28 mouse cellular contexts compared by ENCODE assay signal in genomic region chr2:77007015-77007414, GRCm38 (mm10). TPM values are rescaled to one million over a fixed set of nuclear protein-coding genes. Genes with fewer than 3 reads are reported as not detected.
A peak's percentile ranks its signal among the peaks of the same experiment; 100 is the strongest.
DNase-seq lines count a peak whose midpoint lies in the region; ATAC-seq and TF ChIP-seq lines count a peak whose summit lies in the region.
"Had no signal": no experiment of that assay in that cellular context is flagged by ENCODE, and none has a peak within 500 bp of the region (broad histone marks: within the 10 kb centered on the region; RNA-seq: fewer than 3 reads in every experiment).

No protein-coding gene starts in this region.

- DNase-seq in forebrain, embryonic 14.5 days (ENCODE audit: low spot score): peak; percentile 13
- DNase-seq in midbrain, embryonic 11.5 days (ENCODE audit: low spot score, missing footprints): no peak
- no peak for DNase-seq in midbrain, postnatal 0 days (ENCODE audit: low spot score)
- DNase-seq in left cerebral cortex, postnatal 25 days (ENCODE audit: low spot score in 2 of 2): no peak
- DNase-seq: adrenal gland, adult 8-10 months; adrenal gland, postnatal 14 days; adrenal gland, postnatal 36 days; B cell, adult 2 months; cerebellum, adult 11 months; cerebellum, adult 18-20 months; cerebellum, adult 8-10 months; cerebellum, adult 9-11 months; cerebellum, postnatal 14 days; cerebellum, postnatal 36 days; embryo, embryonic 11 days had no signal

- no peaks in the 10 kb centered on the region for H3K9me3 ChIP-seq in forebrain, embryonic 14.5 days (replicated peaks; ENCODE audit: control insufficient read depth, low read length)
- H3K9me3 ChIP-seq in forebrain, embryonic 12.5 days: no peaks in the 10 kb centered on the region
- no peaks in the 10 kb centered on the region for H3K9me3 ChIP-seq in midbrain, embryonic 13.5 days
- no peaks in the 10 kb centered on the region for H3K9me3 ChIP-seq in midbrain, embryonic 11.5 days (ENCODE audit: control insufficient read depth, low read length)
- no peaks in the 10 kb centered on the region for H3K9me3 ChIP-seq in midbrain, embryonic 15.5 days
- H3K9me3 ChIP-seq in midbrain, postnatal 0 days (ENCODE audit: low read length): no peaks in the 10 kb centered on the region
- H3K9me3 ChIP-seq: embryonic facial prominence, embryonic 13.5 days; embryonic facial prominence, embryonic 15.5 days; forebrain, embryonic 10.5 days; forebrain, embryonic 13.5 days had no signal

- H3K9ac ChIP-seq in forebrain, embryonic 14.5 days (ENCODE audit: low read length): no peak overlapping the region
- H3K9ac ChIP-seq in forebrain, embryonic 12.5 days: no peak overlapping the region
- H3K9ac ChIP-seq in midbrain, embryonic 13.5 days (replicated peaks): no peak overlapping the region
- no peak overlapping the region for H3K9ac ChIP-seq in midbrain, embryonic 11.5 days (ENCODE audit: low read length)
- H3K9ac ChIP-seq in midbrain, embryonic 15.5 days: no peak overlapping the region
- H3K9ac ChIP-seq in midbrain, postnatal 0 days (replicated peaks; ENCODE audit: low read length, poor library complexity, severe bottlenecking): no peak overlapping the region
- H3K9ac ChIP-seq: embryonic facial prominence, embryonic 13.5 days; embryonic facial prominence, embryonic 15.5 days; forebrain, embryonic 13.5 days had no signal

- no peak for ATAC-seq in forebrain, embryonic 14.5 days
- no peak for ATAC-seq in forebrain, embryonic 12.5 days (ENCODE audit: low FRiP score)
- ATAC-seq in midbrain, embryonic 13.5 days: peak; percentile 43; the same call in 1 of the 2 replicates
- ATAC-seq in midbrain, embryonic 11.5 days (ENCODE audit: low FRiP score): no peak
- ATAC-seq in midbrain, embryonic 15.5 days (replicated peaks): peak; percentile 62; the same call in 1 of the 2 replicates
- ATAC-seq in midbrain, postnatal 0 days (ENCODE audit: low FRiP score): no peak
- ATAC-seq: activated CD4-positive, CD25-positive, alpha-beta regulatory T cell, adult 4 months; CD4-positive, CD25-positive, alpha-beta regulatory T cell, adult 4 months; Patski had no signal

- no peak overlapping the region for H3K27ac ChIP-seq in forebrain, embryonic 14.5 days (ENCODE audit: low read depth, low read length)
- H3K27ac ChIP-seq in forebrain, embryonic 12.5 days: no peak overlapping the region
- H3K27ac ChIP-seq in midbrain, embryonic 13.5 days: no peak overlapping the region
- H3K27ac ChIP-seq in midbrain, embryonic 11.5 days (ENCODE audit: low read depth, low read length): no peak overlapping the region
- H3K27ac ChIP-seq in midbrain, embryonic 15.5 days: no peak overlapping the region
- no peak overlapping the region for H3K27ac ChIP-seq in midbrain, postnatal 0 days (ENCODE audit: low read depth, low read length)
- H3K27ac ChIP-seq: embryonic facial prominence, embryonic 13.5 days; embryonic facial prominence, embryonic 15.5 days; forebrain, embryonic 10.5 days; forebrain, embryonic 13.5 days had no signal

- TF ChIP-seq CTCF in midbrain, postnatal 0 days (IDR thresholded peaks at IDR 0.05): no peak

- no peak overlapping the region for H3K4me3 ChIP-seq in forebrain, embryonic 14.5 days (ENCODE audit: low read depth, low read length)
- H3K4me3 ChIP-seq in forebrain, embryonic 12.5 days (replicated peaks): no peak overlapping the region
- no peak overlapping the region for H3K4me3 ChIP-seq in midbrain, embryonic 13.5 days (replicated peaks)
- H3K4me3 ChIP-seq in midbrain, embryonic 11.5 days (ENCODE audit: low read depth, low read length): no peak overlapping the region
- H3K4me3 ChIP-seq in midbrain, embryonic 15.5 days: no peak overlapping the region
- H3K4me3 ChIP-seq in midbrain, postnatal 0 days (ENCODE audit: low read depth, low read length): no peak overlapping the region
- H3K4me3 ChIP-seq: embryonic facial prominence, embryonic 13.5 days; embryonic facial prominence, embryonic 15.5 days; erythroblast, embryonic 14.5 days; forebrain, embryonic 10.5 days; forebrain, embryonic 13.5 days had no signal

- no peaks in the 10 kb centered on the region for H3K36me3 ChIP-seq in forebrain, embryonic 14.5 days (ENCODE audit: control insufficient read depth, insufficient read depth, low read length)
- H3K36me3 ChIP-seq in forebrain, embryonic 12.5 days (replicated peaks): no peaks in the 10 kb centered on the region
- no peaks in the 10 kb centered on the region for H3K36me3 ChIP-seq in midbrain, embryonic 13.5 days
- H3K36me3 ChIP-seq in midbrain, embryonic 11.5 days (ENCODE audit: control insufficient read depth, insufficient read depth, low read length): no peaks in the 10 kb centered on the region
- no peaks in the 10 kb centered on the region for H3K36me3 ChIP-seq in midbrain, embryonic 15.5 days (replicated peaks)
- no peaks in the 10 kb centered on the region for H3K36me3 ChIP-seq in midbrain, postnatal 0 days (ENCODE audit: insufficient read depth, low read length)
- H3K36me3 ChIP-seq: embryonic facial prominence, embryonic 13.5 days; embryonic facial prominence, embryonic 15.5 days; forebrain, embryonic 10.5 days; G1E had no signal

- WGBS in forebrain, embryonic 14.5 days: 65% methylated on average over 7 of the region's 7 CpGs
- 69% methylated on average over 7 of the region's 7 CpGs for WGBS in forebrain, embryonic 12.5 days
- WGBS in midbrain, embryonic 13.5 days: 56% methylated on average over 7 of the region's 7 CpGs
- 72% methylated on average over 7 of the region's 7 CpGs for WGBS in midbrain, embryonic 11.5 days
- WGBS in midbrain, embryonic 15.5 days: 46% methylated on average over 7 of the region's 7 CpGs
- WGBS in midbrain, postnatal 0 days: 43% methylated on average over 7 of the region's 7 CpGs

- no peaks in the 10 kb centered on the region for H3K4me1 ChIP-seq in forebrain, embryonic 14.5 days (ENCODE audit: control insufficient read depth, insufficient read depth, low read length)
- H3K4me1 ChIP-seq in forebrain, embryonic 12.5 days: no peaks in the 10 kb centered on the region
- H3K4me1 ChIP-seq in midbrain, embryonic 13.5 days (replicated peaks): 0 out of 2 replicates have a peak, but pooled peaks cover 7% of the 10 kb centered on the region
- no peaks in the 10 kb centered on the region for H3K4me1 ChIP-seq in midbrain, embryonic 11.5 days (ENCODE audit: control insufficient read depth, insufficient read depth, low read length)
- H3K4me1 ChIP-seq in midbrain, embryonic 15.5 days: peaks cover 5% of the 10 kb centered on the region
- H3K4me1 ChIP-seq in midbrain, postnatal 0 days (ENCODE audit: insufficient read depth, low read length): 0 out of 2 replicates have a peak, but pooled peaks cover 4% of the 10 kb centered on the region
- H3K4me1 ChIP-seq: embryonic facial prominence, embryonic 13.5 days; embryonic facial prominence, embryonic 15.5 days; forebrain, embryonic 13.5 days had no signal

- H3K27me3 ChIP-seq in forebrain, embryonic 14.5 days (replicated peaks; ENCODE audit: control insufficient read depth, insufficient read depth, low read length): no peaks in the 10 kb centered on the region
- no peaks in the 10 kb centered on the region for H3K27me3 ChIP-seq in forebrain, embryonic 12.5 days
- no peaks in the 10 kb centered on the region for H3K27me3 ChIP-seq in midbrain, embryonic 13.5 days
- no peaks in the 10 kb centered on the region for H3K27me3 ChIP-seq in midbrain, embryonic 11.5 days (ENCODE audit: control insufficient read depth, insufficient read depth, low read length)
- H3K27me3 ChIP-seq in midbrain, embryonic 15.5 days (replicated peaks): no peaks in the 10 kb centered on the region
- no peaks in the 10 kb centered on the region for H3K27me3 ChIP-seq in midbrain, postnatal 0 days (ENCODE audit: insufficient read depth, low read length)
- H3K27me3 ChIP-seq: CH12.LX; embryonic facial prominence, embryonic 13.5 days; embryonic facial prominence, embryonic 15.5 days; forebrain, embryonic 13.5 days had no signal

- intact Hi-C loops in left cerebral cortex, postnatal 25 days (cut with DNase I): no loop called here

- H3K4me2 ChIP-seq in forebrain, embryonic 14.5 days (ENCODE audit: low read length): no peak overlapping the region
- no peak overlapping the region for H3K4me2 ChIP-seq in forebrain, embryonic 12.5 days
- H3K4me2 ChIP-seq in midbrain, embryonic 13.5 days (replicated peaks): no peak overlapping the region
- no peak overlapping the region for H3K4me2 ChIP-seq in midbrain, embryonic 11.5 days
- H3K4me2 ChIP-seq in midbrain, embryonic 15.5 days: no peak overlapping the region
- no peak overlapping the region for H3K4me2 ChIP-seq in midbrain, postnatal 0 days (ENCODE audit: low read depth, low read length, poor library complexity, severe bottlenecking)
- H3K4me2 ChIP-seq: embryonic facial prominence, embryonic 13.5 days; embryonic facial prominence, embryonic 15.5 days; forebrain, embryonic 13.5 days had no signal

RNA-seq across cellular contexts. Expression of gene Ttn, which starts 24.7 kb away (rescaled TPM):
- 0.09 and 0.23 TPM in 2 replicates for polyA plus RNA-seq in forebrain, embryonic 14.5 days (2014; fragmentation: Nextera tagmentation; extraction: Ambion mirVana)
- 0.21 and 1.2 TPM in 2 replicates for polyA plus RNA-seq in forebrain, embryonic 12.5 days (2016; fragmentation: Nextera tagmentation; extraction: Ambion mirVana)
- 0.30 and 0.44 TPM in 2 replicates for polyA plus RNA-seq in midbrain, embryonic 13.5 days (2015; fragmentation: Nextera tagmentation; extraction: Ambion mirVana)
- 0.04 TPM in 2 replicates for polyA plus RNA-seq in midbrain, embryonic 11.5 days (2014; fragmentation: Nextera tagmentation; extraction: Ambion mirVana)
- 0.40 and 1.0 TPM in 2 replicates for polyA plus RNA-seq in midbrain, embryonic 15.5 days (2015; fragmentation: Nextera tagmentation; extraction: Ambion mirVana)
- total RNA-seq in midbrain, postnatal 0 days (2014; rRNA removed): 0.47 and 0.99 TPM in 2 replicates
- 0.41 and 0.54 TPM in 2 replicates for polyA plus RNA-seq in midbrain, postnatal 0 days (2015; fragmentation: Nextera tagmentation; extraction: Ambion mirVana)
- total RNA-seq in left cerebral cortex, postnatal 25 days (2021): under 1 TPM; 0.85 to 0.89 TPM
- polyA plus RNA-seq: G1E had no signal

Comparison
In these comparisons a context has a peak if more than half of its experiments do, and no peak if none do; other contexts are left out.
1. ATAC-seq: peak in midbrain, embryonic 13.5 days (single experiment) and midbrain, embryonic 15.5 days (single experiment); none in forebrain, embryonic 14.5 days (single experiment), forebrain, embryonic 12.5 days (single experiment), midbrain, embryonic 11.5 days (single experiment) and midbrain, postnatal 0 days (single experiment).